Mouse (Mus musculus): ENCODE measurements around the gene Glyctk. TPM values are rescaled to one million over a fixed set of nuclear protein-coding genes. Genes with fewer than 3 reads are reported as not detected.
A peak's percentile ranks its signal among the peaks of the same experiment; 100 is the strongest.

Gene Glyctk
- polyA plus RNA-seq, 1 experiment from 2014 or later = 3.5 TPM

GRCm38 (mm10) chr9:106115801-106116424 lies 42.0 kb downstream of the Glyctk start:
- no peak overlapping the region for H3K9ac ChIP-seq (ENCODE audit: low read length)
- H3K27ac ChIP-seq (ENCODE audit: low read length) = no peak overlapping the region
- H3K27me3 ChIP-seq (ENCODE audit: control insufficient read depth, insufficient read depth, low read length) = no peaks in the 10 kb centered on the region
- H3K4me1 ChIP-seq (ENCODE audit: control insufficient read depth, insufficient read depth, low read length) = no peaks in the 10 kb centered on the region
- 0 out of 2 replicates have a peak, but pooled peaks cover 2% of the 10 kb centered on the region for H3K9me3 ChIP-seq (replicated peaks; ENCODE audit: control insufficient read depth, low read length)
- no peak overlapping the region for H3K4me2 ChIP-seq (ENCODE audit: low read depth, low read length)
- 29% methylated on average over 13 of the region's 13 CpGs for WGBS
- no peaks in the 10 kb centered on the region for H3K36me3 ChIP-seq (ENCODE audit: control insufficient read depth, insufficient read depth, low read length)
- ATAC-seq (ENCODE audit: insufficient read depth, low FRiP score) = no peak
- H3K4me3 ChIP-seq (replicated peaks; ENCODE audit: low read length) = no peak overlapping the region

- no peaks in the 10 kb centered on the region for H3K36me3 ChIP-seq (ENCODE audit: control insufficient read depth, insufficient read depth, low read length)
- peak; percentile 53 for ATAC-seq (ENCODE audit: insufficient read depth, low FRiP score)
- WGBS = 25% methylated on average over 10 of the region's 10 CpGs
- no peak overlapping the region for H3K4me2 ChIP-seq (ENCODE audit: low read depth, low read length)
- H3K27me3 ChIP-seq (ENCODE audit: control insufficient read depth, insufficient read depth, low read length) = no peaks in the 10 kb centered on the region
- H3K4me3 ChIP-seq (replicated peaks; ENCODE audit: low read length) = no peak overlapping the region
- no peak overlapping the region for H3K27ac ChIP-seq (ENCODE audit: low read length)
- H3K4me1 ChIP-seq (ENCODE audit: control insufficient read depth, insufficient read depth, low read length) = no peaks in the 10 kb centered on the region
- H3K9me3 ChIP-seq (replicated peaks; ENCODE audit: control insufficient read depth, low read length) = 0 out of 2 replicates have a peak, but pooled peaks cover 2% of the 10 kb centered on the region
- no peak overlapping the region for H3K9ac ChIP-seq (ENCODE audit: low read length)
These were observed 45.0 kb downstream of the Glyctk start for GRCm38 (mm10) chr9:106112770-106113423.

- Histone ChIP-seq H3K9me3 (replicated peaks; ENCODE audit: control insufficient read depth, low read length) (0 out of 2 replicates have a peak, but pooled peaks cover 2% of the 10 kb centered on the region), H3K27ac (ENCODE audit: low read length) (no peak overlapping the region), H3K4me2 (ENCODE audit: low read depth, low read length) (no peak overlapping the region), H3K4me1 (ENCODE audit: control insufficient read depth, insufficient read depth, low read length) (no peaks in the 10 kb centered on the region), H3K27me3 (ENCODE audit: control insufficient read depth, insufficient read depth, low read length) (no peaks in the 10 kb centered on the region), H3K36me3 (ENCODE audit: control insufficient read depth, insufficient read depth, low read length) (no peaks in the 10 kb centered on the region), H3K4me3 (replicated peaks; ENCODE audit: low read length) (no peak overlapping the region), H3K9ac (ENCODE audit: low read length) (no peak overlapping the region)
- no peak for ATAC-seq (ENCODE audit: insufficient read depth, low FRiP score)
- 73% methylated on average over 9 of the region's 9 CpGs for WGBS
These were observed 51.7 kb downstream of the Glyctk start for GRCm38 (mm10) chr9:106106241-106106640.

GRCm38 (mm10) chr9:106104401-106104800 lies 53.5 kb downstream of the Glyctk start:
- Histone ChIP-seq H3K4me1 (ENCODE audit: control insufficient read depth, insufficient read depth, low read length) (no peaks in the 10 kb centered on the region), H3K9ac (ENCODE audit: low read length) (no peak overlapping the region), H3K27ac (ENCODE audit: low read length) (no peak overlapping the region), H3K4me2 (ENCODE audit: low read depth, low read length) (no peak overlapping the region), H3K4me3 (replicated peaks; ENCODE audit: low read length) (no peak overlapping the region), H3K9me3 (replicated peaks; ENCODE audit: control insufficient read depth, low read length) (no peaks in the 10 kb centered on the region), H3K27me3 (ENCODE audit: control insufficient read depth, insufficient read depth, low read length) (no peaks in the 10 kb centered on the region), H3K36me3 (ENCODE audit: control insufficient read depth, insufficient read depth, low read length) (no peaks in the 10 kb centered on the region)
- 83% methylated on average over 7 of the region's 7 CpGs for WGBS
- ATAC-seq (ENCODE audit: insufficient read depth, low FRiP score) = no peak

MicroRNAs within 50 kb of the gene (microRNA counts, 519-probe panel; counts per million panel counts)
- 4,644 counts per million, percentile 98 among the panel's probes with 10 or more counts for microRNA mmu-let-7g

Small RNA genes within 50 kb of the gene (microRNA-seq; reads per million reads assigned to microRNA genes)
- gene Mir135a-1 (6.9 reads per million, percentile 28 among the genes with 10 or more reads in this experiment), gene Mirlet7g (80,465 reads per million, percentile 100 among the genes with 10 or more reads in this experiment)

Other genes starting within 250 kb of the Glyctk start
- 8.1 and 12.0 TPM in 2 replicates for gene Col6a5, start 197.5 kb downstream of the Glyctk start, polyA plus RNA-seq (2015; fragmentation: Nextera tagmentation; extraction: Ambion mirVana)
- 46.3 and 53.3 TPM in 2 replicates for gene Col6a4, start 61.4 kb downstream of the Glyctk start, polyA plus RNA-seq (2015; fragmentation: Nextera tagmentation; extraction: Ambion mirVana)
- 16.1 TPM in 2 replicates for gene Wdr82, start 12.8 kb upstream of the Glyctk start, polyA plus RNA-seq (2015; fragmentation: Nextera tagmentation; extraction: Ambion mirVana)
- 35.1 and 36.0 TPM in 2 replicates for gene Ppm1m, start 41.6 kb upstream of the Glyctk start, polyA plus RNA-seq (2015; fragmentation: Nextera tagmentation; extraction: Ambion mirVana)
- 54.9 and 57.8 TPM in 2 replicates for gene Twf2, start 45.0 kb upstream of the Glyctk start, polyA plus RNA-seq (2015; fragmentation: Nextera tagmentation; extraction: Ambion mirVana)
- 0.09 TPM in 2 replicates for gene Tlr9, start 64.5 kb upstream of the Glyctk start, polyA plus RNA-seq (2015; fragmentation: Nextera tagmentation; extraction: Ambion mirVana)
- 131 and 135 TPM in 2 replicates for gene Alas1, start 90.5 kb upstream of the Glyctk start, polyA plus RNA-seq (2015; fragmentation: Nextera tagmentation; extraction: Ambion mirVana)
- 22.2 and 24.5 TPM in 2 replicates for gene Poc1a, start 122.9 kb upstream of the Glyctk start, polyA plus RNA-seq (2015; fragmentation: Nextera tagmentation; extraction: Ambion mirVana)
- gene Dusp7, start 210.5 kb upstream of the Glyctk start, polyA plus RNA-seq (2015; fragmentation: Nextera tagmentation; extraction: Ambion mirVana) = 14.2 and 14.5 TPM in 2 replicates